Mouse (Mus musculus) CH12.LX (cell line): ENCODE results near the gene Pafah1b2.

Experiments
- CTCF ChIP-seq, 2 experiments: IDR thresholded peaks in 1 of 2; conservative IDR thresholded peaks in 1 of 2; 2 replicates each; pipeline ENCODE4 v1.5.1; 2011 to 2012; ENCODE audit warnings: low read depth in 2 of 2, low read length in 2 of 2, improper control_type of control experiment in 1 of 2, inconsistent platforms in 1 of 2, mild to moderate bottlenecking in 1 of 2, moderate library complexity in 1 of 2
- JUND ChIP-seq: conservative IDR thresholded peaks from 2 replicates; pipeline ENCODE4 v1.6.1; 2011; ENCODE audit warnings: low read depth, low read length, improper control_type of control experiment
- MAX ChIP-seq: IDR thresholded peaks from 2 replicates; pipeline ENCODE4 v1.6.1; 2011; ENCODE audit warnings: low read length, improper control_type of control experiment
- MXI1 ChIP-seq: IDR thresholded peaks from 2 replicates; pipeline ENCODE4 v1.6.1; 2011; ENCODE audit warnings: mild to moderate bottlenecking, low read depth, low read length, improper control_type of control experiment
- POLR2A ChIP-seq: IDR thresholded peaks from 2 replicates; pipeline ENCODE4 v1.6.1; 2011; ENCODE audit warnings: low read depth, mild to moderate bottlenecking, improper control_type of control experiment, low read length
- SMC3 ChIP-seq: IDR thresholded peaks from 2 replicates; pipeline ENCODE4 v1.6.1; 2011; ENCODE audit warnings: low read depth, low read length, improper control_type of control experiment
- TBP ChIP-seq: conservative IDR thresholded peaks from 2 replicates; pipeline ENCODE4 v1.6.1; 2011; ENCODE audit warnings: low read depth, low read length, improper control_type of control experiment
- ZMIZ1 ChIP-seq: IDR thresholded peaks from 2 replicates; pipeline ENCODE4 v1.6.1; 2012; ENCODE audit warnings: low read depth, mild to moderate bottlenecking, inconsistent platforms, low read length, improper control_type of control experiment

GRCm38 (mm10) chr9:45958023-45958670 is 54.3 kb downstream of the Pafah1b2 start:
- TF ChIP-seq TBP (no peak), POLR2A (no peak), CTCF (conservative IDR thresholded peaks at IDR 0.05 in 1 of 2, IDR thresholded peaks at IDR 0.05 in 1 of 2; ENCODE audit: low read depth in 2 of 2, low read length in 2 of 2) (no peak), MAX (no peak), ZMIZ1 (no peak), SMC3 (no peak), JUND (no peak), MXI1 (no peak)
